Mouse (Mus musculus): ENCODE results near the gene Slc25a22.

The Slc25a22 gene

GRCm38 (mm10) chr7:141472226-141472625 lies 34.5 kb upstream of the Slc25a22 start:
- no peak for DNase-seq (ENCODE audit: low spot score in 2 of 2)

GRCm38 (mm10) chr7:141471236-141471635 lies 33.5 kb upstream of the Slc25a22 start:
- no peak for DNase-seq (ENCODE audit: low spot score in 2 of 2)

- DNase-seq (ENCODE audit: low spot score in 2 of 2), result no peak
These were observed 32.9 kb upstream of the Slc25a22 start for GRCm38 (mm10) chr7:141470637-141470944.

GRCm38 (mm10) chr7:141469901-141470636 lies 32.4 kb upstream of the Slc25a22 start:
- DNase-seq (ENCODE audit: low spot score in 2 of 2), result no peak

GRCm38 (mm10) chr7:141469352-141469751 lies 31.7 kb upstream of the Slc25a22 start:
- DNase-seq (ENCODE audit: low spot score in 2 of 2), result no peak

GRCm38 (mm10) chr7:141468522-141469211 lies 31.0 kb upstream of the Slc25a22 start:
- no peak for DNase-seq (ENCODE audit: low spot score in 2 of 2)

GRCm38 (mm10) chr7:141468164-141468521 lies 30.5 kb upstream of the Slc25a22 start:
- no peak for DNase-seq (ENCODE audit: low spot score in 2 of 2)

GRCm38 (mm10) chr7:141467230-141468030 lies 29.7 kb upstream of the Slc25a22 start, which contains the start of gene Cd151:
Gene Cd151 (plus strand): TSS chr7:141467392.
- DNase-seq (ENCODE audit: low spot score in 2 of 2), result no peak

- DNase-seq (ENCODE audit: low spot score in 2 of 2), result no peak
These were observed 29.0 kb upstream of the Slc25a22 start for GRCm38 (mm10) chr7:141466607-141467148.

GRCm38 (mm10) chr7:141466045-141466394 lies 28.3 kb upstream of the Slc25a22 start:
- no peak for DNase-seq (ENCODE audit: low spot score in 2 of 2)

GRCm38 (mm10) chr7:141465388-141466044 lies 27.8 kb upstream of the Slc25a22 start:
- no peak for DNase-seq (ENCODE audit: low spot score in 2 of 2)

- DNase-seq (ENCODE audit: low spot score in 2 of 2), result no peak
These were observed 27.0 kb upstream of the Slc25a22 start for GRCm38 (mm10) chr7:141464603-141465201.

GRCm38 (mm10) chr7:141463824-141464602 lies 26.3 kb upstream of the Slc25a22 start:
- no peak for DNase-seq (ENCODE audit: low spot score in 2 of 2)

- no peak for DNase-seq (ENCODE audit: low spot score in 2 of 2)
These were observed 24.7 kb upstream of the Slc25a22 start for GRCm38 (mm10) chr7:141462333-141462821.

GRCm38 (mm10) chr7:141461521-141462332 lies 24.0 kb upstream of the Slc25a22 start:
- DNase-seq (ENCODE audit: low spot score in 2 of 2), result no peak

- no peak for DNase-seq (ENCODE audit: low spot score in 2 of 2)
These were observed 22.9 kb upstream of the Slc25a22 start, which contains the start of gene Cracr2b for GRCm38 (mm10) chr7:141460391-141461113. Gene Cracr2b (plus strand): TSS chr7:141461094.

- no peak for DNase-seq (ENCODE audit: low spot score in 2 of 2)
These were observed 22.3 kb upstream of the Slc25a22 start for GRCm38 (mm10) chr7:141460001-141460390.

GRCm38 (mm10) chr7:141459301-141459711 lies 21.6 kb upstream of the Slc25a22 start:
- no peak for DNase-seq (ENCODE audit: low spot score in 2 of 2)

GRCm38 (mm10) chr7:141458661-141459060 lies 21.0 kb upstream of the Slc25a22 start:
- no peak for DNase-seq (ENCODE audit: low spot score in 2 of 2)
